Mouse (Mus musculus) heart, embryonic 11.5 days (tissue): ENCODE data around the gene Fth1. TPM values are rescaled to one million over a fixed set of nuclear protein-coding genes. Genes with fewer than 3 reads are reported as not detected.
"Not testable (repeated sequence)": the region's sequence is repeated elsewhere in the genome, so short reads cannot be mapped to it uniquely, and the experiment has no call there.

Source experiments
- ATAC-seq: fragments of 200-750 bp; cut with Nextera tagmentation; replicated peaks from 2 replicates; pipeline ENCODE4 v1.8.0; 2017; ENCODE audit warnings: moderate library complexity; ENCODE audit not compliant: insufficient number of reproducible peaks, low FRiP score, low TSS enrichment
- H3K27ac ChIP-seq: fragments of 300-500 bp; sonication (generic); 2 replicates; pipeline ENCODE4 v1.5.1; 2014; ENCODE audit warnings: mild to moderate bottlenecking, low read depth, low read length
- H3K27me3 ChIP-seq: fragments of 300-500 bp; sonication (generic); 2 replicates; pipeline ENCODE4 v1.6.1; 2014; ENCODE audit warnings: mild to moderate bottlenecking, low read length, mixed read lengths; ENCODE audit not compliant: control insufficient read depth, insufficient read depth
- H3K36me3 ChIP-seq: fragments of 300-500 bp; sonication (generic); 2 replicates; pipeline ENCODE4 v1.6.1; 2014; ENCODE audit warnings: mild to moderate bottlenecking, low read length, moderate library complexity, mixed read lengths; ENCODE audit not compliant: control insufficient read depth, insufficient read depth
- H3K4me1 ChIP-seq: fragments of 300-500 bp; sonication (generic); 2 replicates; pipeline ENCODE4 v1.6.1; 2014; ENCODE audit warnings: low read length; ENCODE audit not compliant: control insufficient read depth, insufficient read depth
- H3K4me2 ChIP-seq: fragments of 300-500 bp; sonication (generic); 2 replicates; pipeline ENCODE4 v1.6.1; 2014; ENCODE audit warnings: mild to moderate bottlenecking, moderate library complexity
- H3K4me3 ChIP-seq: fragments of 300-500 bp; sonication (generic); 2 replicates; pipeline ENCODE4 v1.5.1; 2014; ENCODE audit warnings: low read depth, low read length
- H3K9ac ChIP-seq: fragments of 300-500 bp; sonication (generic); 2 replicates; pipeline ENCODE4 v1.6.1; 2014; ENCODE audit warnings: mild to moderate bottlenecking, low read depth, low read length, moderate library complexity
- H3K9me3 ChIP-seq: fragments of 300-500 bp; sonication (generic); replicated peaks from 2 replicates; pipeline ENCODE4 v1.6.1; 2016; ENCODE audit warnings: low read length; ENCODE audit not compliant: control insufficient read depth
- WGBS: fragments of 180-500 bp; shearing (Covaris S2); extraction: QIAGEN DNeasy Blood & Tissue Kit; methylation state at CpG from one replicate; pipeline ENCODE4 v1.1.7; 2014; ENCODE audit not compliant: insufficient replicate concordance; 5-methylcytosine and 5-hydroxymethylcytosine counted together
- polyA plus RNA-seq: library from polyadenylated mRNA; unstranded; fragments of >200 nt; fragmentation: Nextera tagmentation; extraction: Ambion mirVana; gene quantifications from 2 replicates; pipeline ENCODE4 v1.2.1, GENCODE M21; 2014

Gene Fth1
- polyA plus RNA-seq = 1,994 and 2,294 TPM in 2 replicates

GRCm38 (mm10) chr19:9980258-9980657 is at the start of gene Fth1:
TSS of gene Fth1 (plus strand) at chr19:9980598.
- H3K9ac ChIP-seq = no peak within 1 kb of the TSS
- no peak for ATAC-seq
- H3K9me3 ChIP-seq = no peaks in the 10 kb centered on the region
- WGBS = 83% methylated on average over 4 of the region's 4 CpGs
- no peak within 1 kb of the TSS for H3K27ac ChIP-seq
- no peak within 1 kb of the TSS for H3K4me3 ChIP-seq
- peaks cover 13% of the 10 kb centered on the region for H3K36me3 ChIP-seq
- H3K27me3 ChIP-seq = no peaks in the 10 kb centered on the region
- H3K4me2 ChIP-seq = peak within 1 kb of the TSS; percentile 9; the same call in 1 of the 2 replicates
- H3K4me1 ChIP-seq = peaks cover 27% of the 10 kb centered on the region

- not testable (repeated sequence) for H3K9ac ChIP-seq, H3K36me3 ChIP-seq, H3K9me3 ChIP-seq, H3K4me3 ChIP-seq, H3K27me3 ChIP-seq, H3K27ac ChIP-seq, H3K4me1 ChIP-seq, H3K4me2 ChIP-seq, ATAC-seq
- 61% methylated on average over 2 of the region's 2 CpGs for WGBS
Measured at GRCm38 (mm10) chr19:9931167-9931607, 49.2 kb upstream of the Fth1 start.

GRCm38 (mm10) chr19:9933908-9934307 is 46.5 kb upstream of the Fth1 start:
- H3K27me3 ChIP-seq = no peaks in the 10 kb centered on the region
- no peak overlapping the region for H3K9ac ChIP-seq
- H3K4me3 ChIP-seq = no peak overlapping the region
- WGBS = 47% methylated on average over 2 of the region's 2 CpGs
- no peak overlapping the region for H3K4me2 ChIP-seq
- H3K4me1 ChIP-seq = peaks cover 3% of the 10 kb centered on the region; the same call in 1 of the 2 replicates
- no peak for ATAC-seq
- no peaks in the 10 kb centered on the region for H3K9me3 ChIP-seq
- no peak overlapping the region for H3K27ac ChIP-seq
- H3K36me3 ChIP-seq = no peaks in the 10 kb centered on the region

GRCm38 (mm10) chr19:9936579-9936978 is 43.8 kb upstream of the Fth1 start:
- H3K27ac ChIP-seq = no peak overlapping the region
- no peaks in the 10 kb centered on the region for H3K27me3 ChIP-seq
- peaks cover 6% of the 10 kb centered on the region; the same call in 1 of the 2 replicates for H3K4me1 ChIP-seq
- H3K36me3 ChIP-seq = no peaks in the 10 kb centered on the region
- H3K4me3 ChIP-seq = no peak overlapping the region
- WGBS = 67% methylated on average over 5 of the region's 5 CpGs
- no peak overlapping the region for H3K9ac ChIP-seq
- no peak overlapping the region for H3K4me2 ChIP-seq
- no peaks in the 10 kb centered on the region for H3K9me3 ChIP-seq
- ATAC-seq = no peak

- no peak for ATAC-seq
- no peaks in the 10 kb centered on the region for H3K27me3 ChIP-seq
- no peak overlapping the region for H3K27ac ChIP-seq
- no peak overlapping the region for H3K4me3 ChIP-seq
- H3K9ac ChIP-seq = no peak overlapping the region
- WGBS = 70% methylated on average over 5 of the region's 5 CpGs
- no peaks in the 10 kb centered on the region for H3K36me3 ChIP-seq
- peaks cover 10% of the 10 kb centered on the region; the same call in 1 of the 2 replicates for H3K4me1 ChIP-seq
- no peaks in the 10 kb centered on the region for H3K9me3 ChIP-seq
- no peak overlapping the region for H3K4me2 ChIP-seq
Measured at GRCm38 (mm10) chr19:9937428-9937827, 43.0 kb upstream of the Fth1 start.

GRCm38 (mm10) chr19:9938156-9938823 is 42.1 kb upstream of the Fth1 start:
- H3K4me1 ChIP-seq = peaks cover 16% of the 10 kb centered on the region
- H3K9me3 ChIP-seq = no peaks in the 10 kb centered on the region
- no peaks in the 10 kb centered on the region for H3K36me3 ChIP-seq
- H3K27me3 ChIP-seq = no peaks in the 10 kb centered on the region
- no peak overlapping the region for H3K9ac ChIP-seq
- H3K4me3 ChIP-seq = no peak overlapping the region
- peak overlapping the region; percentile 20; the same call in 1 of the 2 replicates for H3K4me2 ChIP-seq
- 64% methylated on average over 6 of the region's 6 CpGs for WGBS
- H3K27ac ChIP-seq = no peak overlapping the region
- ATAC-seq = no peak

GRCm38 (mm10) chr19:9938824-9939303 is 41.5 kb upstream of the Fth1 start:
- Histone ChIP-seq H3K4me1 (peaks cover 19% of the 10 kb centered on the region), H3K36me3 (no peaks in the 10 kb centered on the region), H3K4me2 (peak overlapping the region; percentile 20; the same call in 1 of the 2 replicates), H3K9me3 (no peaks in the 10 kb centered on the region), H3K4me3 (no peak overlapping the region), H3K27ac (no peak overlapping the region), H3K9ac (no peak overlapping the region), H3K27me3 (no peaks in the 10 kb centered on the region)
- ATAC-seq = no peak; the same call in 1 of the 2 replicates
- WGBS = 49% methylated on average over 13 of the region's 13 CpGs

- Histone ChIP-seq H3K9me3 (no peaks in the 10 kb centered on the region), H3K9ac (no peak overlapping the region), H3K4me3 (no peak overlapping the region), H3K27ac (no peak overlapping the region), H3K27me3 (no peaks in the 10 kb centered on the region), H3K4me1 (peaks cover 19% of the 10 kb centered on the region), H3K4me2 (no peak overlapping the region), H3K36me3 (no peaks in the 10 kb centered on the region)
- no peak for ATAC-seq
- WGBS = 68% methylated on average over 7 of the region's 7 CpGs
Measured at GRCm38 (mm10) chr19:9939841-9940240, 40.6 kb upstream of the Fth1 start.

- no peak for ATAC-seq
- Histone ChIP-seq H3K4me3 (no peak overlapping the region), H3K4me2 (no peak overlapping the region), H3K27ac (no peak overlapping the region), H3K4me1 (peaks cover 19% of the 10 kb centered on the region), H3K9me3 (no peaks in the 10 kb centered on the region), H3K27me3 (no peaks in the 10 kb centered on the region), H3K36me3 (no peaks in the 10 kb centered on the region), H3K9ac (no peak overlapping the region)
- WGBS = 49% methylated on average over 4 of the region's 4 CpGs
Measured at GRCm38 (mm10) chr19:9940903-9941302, 39.5 kb upstream of the Fth1 start.
